Mouse (Mus musculus): ENCODE data around the gene Ephb2.

Ephb2 gene

GRCm38 (mm10) chr4:136760882-136761281 lies 74.9 kb downstream of the Ephb2 start:
- DNase-seq (ENCODE audit: low spot score) = no peak

- DNase-seq (ENCODE audit: low spot score) = no peak
These were observed 78.7 kb downstream of the Ephb2 start for GRCm38 (mm10) chr4:136757096-136757495.

- no peak for DNase-seq (ENCODE audit: low spot score)
These were observed 79.3 kb downstream of the Ephb2 start for GRCm38 (mm10) chr4:136756486-136756885.

GRCm38 (mm10) chr4:136755364-136755811 lies 80.4 kb downstream of the Ephb2 start:
- no peak for DNase-seq (ENCODE audit: low spot score)

GRCm38 (mm10) chr4:136754256-136754655 lies 81.5 kb downstream of the Ephb2 start:
- peak; percentile 51 for DNase-seq (ENCODE audit: low spot score)

GRCm38 (mm10) chr4:136751355-136752020 lies 84.3 kb downstream of the Ephb2 start:
- DNase-seq (ENCODE audit: low spot score) = no peak

- DNase-seq (ENCODE audit: low spot score) = no peak
These were observed 85.0 kb downstream of the Ephb2 start for GRCm38 (mm10) chr4:136750578-136751338.

GRCm38 (mm10) chr4:136749851-136750577 lies 85.8 kb downstream of the Ephb2 start:
- no peak for DNase-seq (ENCODE audit: low spot score)

- DNase-seq (ENCODE audit: low spot score) = no peak
These were observed 86.4 kb downstream of the Ephb2 start for GRCm38 (mm10) chr4:136749431-136749830.

GRCm38 (mm10) chr4:136748842-136749392 lies 86.9 kb downstream of the Ephb2 start:
- no peak for DNase-seq (ENCODE audit: low spot score)

- DNase-seq (ENCODE audit: low spot score) = no peak
These were observed 89.3 kb downstream of the Ephb2 start for GRCm38 (mm10) chr4:136746516-136746915.

GRCm38 (mm10) chr4:136742677-136743076 lies 93.1 kb downstream of the Ephb2 start:
- DNase-seq (ENCODE audit: low spot score) = peak; percentile 58

- DNase-seq (ENCODE audit: low spot score) = no peak
These were observed 93.9 kb downstream of the Ephb2 start for GRCm38 (mm10) chr4:136741840-136742239.

GRCm38 (mm10) chr4:136740963-136741362 lies 94.8 kb downstream of the Ephb2 start:
- DNase-seq (ENCODE audit: low spot score) = no peak

GRCm38 (mm10) chr4:136739189-136739588 lies 96.6 kb downstream of the Ephb2 start:
- DNase-seq (ENCODE audit: low spot score) = no peak

- no peak for DNase-seq (ENCODE audit: low spot score)
These were observed 97.5 kb downstream of the Ephb2 start for GRCm38 (mm10) chr4:136738291-136738690.

GRCm38 (mm10) chr4:136735856-136736255 lies 99.9 kb downstream of the Ephb2 start:
- DNase-seq (ENCODE audit: low spot score) = no peak

- no peak for DNase-seq (ENCODE audit: low spot score)
These were observed 101.5 kb downstream of the Ephb2 start for GRCm38 (mm10) chr4:136734210-136734803.

- no peak for DNase-seq (ENCODE audit: low spot score)
These were observed 102.4 kb downstream of the Ephb2 start for GRCm38 (mm10) chr4:136733217-136733865.

- DNase-seq (ENCODE audit: low spot score) = peak; percentile 32
These were observed 103.2 kb downstream of the Ephb2 start for GRCm38 (mm10) chr4:136732536-136733121.

GRCm38 (mm10) chr4:136731761-136732160 lies 104.0 kb downstream of the Ephb2 start:
- DNase-seq (ENCODE audit: low spot score) = peak; percentile 29

Data from urinary bladder, postnatal 14 days (tissue).